Mouse (Mus musculus) hindbrain, embryonic 10.5 days (tissue): ENCODE data around the gene Ankrd12. TPM values are rescaled to one million over a fixed set of nuclear protein-coding genes. Genes with fewer than 3 reads are reported as not detected.
A peak's percentile ranks its signal among the peaks of the same experiment; 100 is the strongest.

ENCODE experiments used
- DNase-seq: peaks from one replicate; pipeline ENCODE4 v3.0.0-alpha.2; 2017; ENCODE audit warnings: low spot score
- H3K27ac ChIP-seq: fragments of 300-500 bp; sonication (generic); 2 replicates; pipeline ENCODE4 v1.5.1; 2016; ENCODE audit warnings: mild to moderate bottlenecking, moderate library complexity
- H3K27me3 ChIP-seq: fragments of 300-500 bp; sonication (generic); 2 replicates; pipeline ENCODE4 v1.6.1; 2016; ENCODE audit warnings: mild to moderate bottlenecking; ENCODE audit not compliant: poor library complexity, insufficient read depth, severe bottlenecking
- H3K36me3 ChIP-seq: fragments of 300-500 bp; sonication (generic); 2 replicates; pipeline ENCODE4 v1.6.1; 2016; ENCODE audit warnings: mild to moderate bottlenecking, moderate library complexity
- H3K4me1 ChIP-seq: fragments of 300-500 bp; sonication (generic); replicated peaks from 2 replicates; pipeline ENCODE4 v1.6.1; 2016; ENCODE audit warnings: mild to moderate bottlenecking
- H3K4me3 ChIP-seq: fragments of 300-500 bp; sonication (generic); 2 replicates; pipeline ENCODE4 v1.5.1; 2016; ENCODE audit warnings: mild to moderate bottlenecking, moderate library complexity
- H3K9me3 ChIP-seq: fragments of 300-500 bp; sonication (generic); 2 replicates; pipeline ENCODE4 v1.6.1; 2016; ENCODE audit warnings: mild to moderate bottlenecking, moderate library complexity
- WGBS: fragments of 180-500 bp; shearing (Covaris S2); methylation state at CpG from one replicate; pipeline ENCODE4 v1.1.7; 2016; 5-methylcytosine and 5-hydroxymethylcytosine counted together
- polyA plus RNA-seq: library from polyadenylated mRNA; unstranded; fragments of >200 nt; fragmentation: Nextera tagmentation; extraction: Ambion mirVana; gene quantifications from 2 replicates; pipeline ENCODE4 v1.2.1, GENCODE M21; 2016

Gene Ankrd12
- polyA plus RNA-seq, 1 experiment from 2014 or later: 20.2 TPM

- Histone ChIP-seq H3K9me3 (no peaks in the 10 kb centered on the region), H3K4me1 (peaks cover 13% of the 10 kb centered on the region; the same call in 1 of the 2 replicates), H3K36me3 (no peaks in the 10 kb centered on the region), H3K4me3 (no peak overlapping the region), H3K27ac (no peak overlapping the region), H3K27me3 (no peaks in the 10 kb centered on the region)
- no peak for DNase-seq
- WGBS: 66% methylated on average over 3 of the region's 3 CpGs
These were observed 120.7 kb downstream of the Ankrd12 start for GRCm38 (mm10) chr17:65956140-65956539.

- H3K27ac ChIP-seq: no peak overlapping the region
- no peak overlapping the region for H3K4me3 ChIP-seq
- 50% methylated on average over 4 of the region's 4 CpGs for WGBS
- H3K36me3 ChIP-seq: no peaks in the 10 kb centered on the region
- H3K27me3 ChIP-seq: no peaks in the 10 kb centered on the region
- peaks cover 22% of the 10 kb centered on the region for H3K4me1 ChIP-seq
- H3K9me3 ChIP-seq: no peaks in the 10 kb centered on the region
- DNase-seq: no peak
These were observed 122.9 kb downstream of the Ankrd12 start for GRCm38 (mm10) chr17:65953959-65954358.

GRCm38 (mm10) chr17:65952083-65952482, 124.8 kb downstream of the Ankrd12 start:
- Histone ChIP-seq H3K36me3 (peaks cover 16% of the 10 kb centered on the region), H3K27ac (no peak overlapping the region), H3K9me3 (no peaks in the 10 kb centered on the region), H3K4me3 (no peak overlapping the region), H3K4me1 (peaks cover 19% of the 10 kb centered on the region), H3K27me3 (no peaks in the 10 kb centered on the region)
- DNase-seq: no peak
- WGBS: 80% methylated on average over 5 of the region's 5 CpGs

DNA sequence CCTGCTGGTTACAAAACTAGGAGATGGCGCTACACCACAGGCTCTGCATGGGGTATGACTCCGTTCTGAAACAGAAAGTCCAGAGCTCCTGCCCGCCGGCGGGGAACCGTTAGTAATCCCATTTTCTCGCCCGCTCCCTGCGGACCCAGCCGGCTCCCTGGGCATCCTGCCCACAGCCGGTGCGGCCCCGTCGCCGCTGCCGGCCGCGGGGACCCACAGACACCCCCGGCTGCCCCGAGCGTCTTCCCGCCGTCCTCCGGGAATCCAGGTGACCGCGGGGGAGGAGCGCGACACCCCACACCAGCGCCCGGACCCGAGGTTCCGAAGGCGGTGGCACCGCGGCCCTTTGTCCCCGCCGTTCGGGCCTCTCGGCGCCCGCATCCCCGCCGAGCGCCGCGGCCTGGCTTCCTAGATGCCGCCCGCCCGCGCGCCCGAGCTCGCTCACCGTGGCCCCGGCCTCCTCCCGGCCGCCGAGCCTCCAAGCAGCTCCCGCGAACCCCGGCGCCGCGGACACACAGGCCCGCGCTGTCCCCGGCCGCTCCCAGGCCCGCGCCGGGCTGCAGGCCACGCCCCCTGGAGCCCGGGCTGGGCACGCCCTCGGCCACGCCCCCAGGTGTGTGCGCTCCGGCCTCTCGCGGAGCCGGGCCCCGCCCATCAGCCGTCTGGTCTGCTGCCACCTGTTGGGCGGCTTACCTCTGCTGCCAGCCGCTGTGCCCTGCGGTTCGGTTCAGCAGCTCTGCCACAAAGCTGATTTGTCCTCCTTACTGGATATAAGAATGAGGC, 126.1 kb downstream of the Ankrd12 start, which contains the start of gene Twsg1:
Gene Twsg1, minus strand, starts transcription at position 605 of the 783 bp plus-strand sequence.
- H3K4me3 ChIP-seq: peak within 1 kb of the TSS; percentile 92
- peak; percentile 88 for DNase-seq
- H3K9me3 ChIP-seq: no peaks in the 10 kb centered on the region
- peaks cover 16% of the 10 kb centered on the region for H3K4me1 ChIP-seq
- peaks cover 28% of the 10 kb centered on the region for H3K36me3 ChIP-seq
- H3K27ac ChIP-seq: peak within 1 kb of the TSS; percentile 96
- H3K27me3 ChIP-seq: no peaks in the 10 kb centered on the region
- under 1% methylated on average over 87 of the region's 87 CpGs for WGBS

DNA sequence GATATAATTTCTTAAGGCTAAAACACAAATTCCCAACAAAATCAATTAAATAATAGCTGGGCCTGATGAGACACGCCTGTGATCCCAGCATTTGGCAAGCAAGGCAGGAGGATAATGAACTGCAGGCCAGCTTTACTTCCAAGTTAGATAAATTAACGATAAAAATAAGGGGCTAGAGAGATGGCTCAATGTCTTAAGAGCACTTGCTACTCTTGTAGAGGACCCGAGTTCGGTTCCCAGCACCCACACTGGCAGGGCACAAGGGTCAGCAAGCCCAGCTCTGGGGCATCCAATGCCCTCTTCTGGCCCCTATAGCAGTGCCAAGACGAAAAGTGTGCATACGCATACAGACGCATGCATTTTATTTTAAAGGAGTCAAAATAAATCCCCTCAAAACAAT, 126.7 kb downstream of the Ankrd12 start:
- H3K9me3 ChIP-seq: no peaks in the 10 kb centered on the region
- H3K27ac ChIP-seq: peak overlapping the region; percentile 96
- WGBS: 40% methylated on average over 7 of the region's 7 CpGs
- peaks cover 16% of the 10 kb centered on the region for H3K4me1 ChIP-seq
- no peak for DNase-seq
- no peaks in the 10 kb centered on the region for H3K27me3 ChIP-seq
- peaks cover 35% of the 10 kb centered on the region for H3K36me3 ChIP-seq
- peak overlapping the region; percentile 92 for H3K4me3 ChIP-seq

DNA sequence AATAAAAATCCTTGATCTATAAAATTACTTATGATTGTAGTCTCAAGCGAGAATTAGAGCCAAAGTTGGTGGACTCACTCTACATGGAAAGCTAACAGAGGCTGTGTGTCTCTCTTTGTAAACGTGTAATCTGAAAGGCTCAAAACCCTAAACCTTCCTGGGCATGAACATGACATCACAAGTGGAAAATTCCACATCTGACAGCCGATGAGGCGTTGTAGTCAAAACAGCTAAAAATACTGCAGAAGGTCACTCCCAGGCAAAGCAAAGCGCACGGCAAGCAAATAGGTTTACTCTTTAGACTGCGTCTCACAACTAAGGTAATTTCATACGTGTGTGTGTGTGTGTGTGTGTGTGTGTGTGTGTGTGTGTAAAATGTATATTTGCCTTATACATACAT, 129.6 kb downstream of the Ankrd12 start:
- H3K4me1 ChIP-seq: peaks cover 10% of the 10 kb centered on the region
- no peak for DNase-seq
- H3K4me3 ChIP-seq: no peak overlapping the region
- WGBS: 93% methylated on average over 8 of the region's 8 CpGs
- no peaks in the 10 kb centered on the region for H3K9me3 ChIP-seq
- H3K27me3 ChIP-seq: no peaks in the 10 kb centered on the region
- no peak overlapping the region for H3K27ac ChIP-seq
- H3K36me3 ChIP-seq: peaks cover 53% of the 10 kb centered on the region

- DNase-seq: no peak
- Histone ChIP-seq H3K27ac (no peak overlapping the region), H3K36me3 (peaks cover 53% of the 10 kb centered on the region), H3K4me3 (no peak overlapping the region), H3K27me3 (no peaks in the 10 kb centered on the region), H3K9me3 (no peaks in the 10 kb centered on the region), H3K4me1 (peaks cover 6% of the 10 kb centered on the region)
- 96% methylated on average over 2 of the region's 2 CpGs for WGBS
These were observed 131.5 kb downstream of the Ankrd12 start for GRCm38 (mm10) chr17:65945420-65945819.

- H3K27ac ChIP-seq: no peak overlapping the region
- H3K9me3 ChIP-seq: no peaks in the 10 kb centered on the region
- 69% methylated on average over 4 of the region's 4 CpGs for WGBS
- no peak for DNase-seq
- no peaks in the 10 kb centered on the region for H3K27me3 ChIP-seq
- no peak overlapping the region for H3K4me3 ChIP-seq
- 0 out of 2 replicates have a peak, but pooled peaks cover 3% of the 10 kb centered on the region for H3K4me1 ChIP-seq
- peaks cover 48% of the 10 kb centered on the region for H3K36me3 ChIP-seq
These were observed 134.5 kb downstream of the Ankrd12 start for GRCm38 (mm10) chr17:65942394-65942793.

GRCm38 (mm10) chr17:65941275-65941674, 135.6 kb downstream of the Ankrd12 start:
- no peak overlapping the region for H3K27ac ChIP-seq
- no peaks in the 10 kb centered on the region for H3K27me3 ChIP-seq
- WGBS: 89% methylated on average over 6 of the region's 6 CpGs
- DNase-seq: no peak
- H3K4me3 ChIP-seq: no peak overlapping the region
- H3K4me1 ChIP-seq: 0 out of 2 replicates have a peak, but pooled peaks cover 3% of the 10 kb centered on the region
- H3K9me3 ChIP-seq: no peaks in the 10 kb centered on the region
- peaks cover 47% of the 10 kb centered on the region for H3K36me3 ChIP-seq

- 0 out of 2 replicates have a peak, but pooled peaks cover 3% of the 10 kb centered on the region for H3K4me1 ChIP-seq
- no peaks in the 10 kb centered on the region for H3K27me3 ChIP-seq
- no peak for DNase-seq
- no peaks in the 10 kb centered on the region for H3K9me3 ChIP-seq
- peaks cover 47% of the 10 kb centered on the region for H3K36me3 ChIP-seq
- H3K4me3 ChIP-seq: no peak overlapping the region
- 74% methylated on average over 12 of the region's 12 CpGs for WGBS
- H3K27ac ChIP-seq: no peak overlapping the region
These were observed 136.7 kb downstream of the Ankrd12 start for GRCm38 (mm10) chr17:65940221-65940620.

- no peaks in the 10 kb centered on the region for H3K27me3 ChIP-seq
- 0 out of 2 replicates have a peak, but pooled peaks cover 3% of the 10 kb centered on the region for H3K4me1 ChIP-seq
- H3K9me3 ChIP-seq: no peaks in the 10 kb centered on the region
- H3K4me3 ChIP-seq: no peak overlapping the region
- H3K27ac ChIP-seq: no peak overlapping the region
- peaks cover 47% of the 10 kb centered on the region for H3K36me3 ChIP-seq
- no peak for DNase-seq
- 72% methylated on average over 14 of the region's 14 CpGs for WGBS
These were observed 137.3 kb downstream of the Ankrd12 start for GRCm38 (mm10) chr17:65939461-65940192.

GRCm38 (mm10) chr17:65937671-65938070, 139.2 kb downstream of the Ankrd12 start:
- Histone ChIP-seq H3K27me3 (no peaks in the 10 kb centered on the region), H3K4me1 (0 out of 2 replicates have a peak, but pooled peaks cover 3% of the 10 kb centered on the region), H3K9me3 (peaks cover 4% of the 10 kb centered on the region; the same call in 1 of the 2 replicates), H3K4me3 (no peak overlapping the region), H3K27ac (no peak overlapping the region), H3K36me3 (peaks cover 50% of the 10 kb centered on the region)
- 90% methylated on average over 9 of the region's 9 CpGs for WGBS
- DNase-seq: no peak

GRCm38 (mm10) chr17:65933741-65934140, 143.1 kb downstream of the Ankrd12 start:
- H3K27me3 ChIP-seq: no peaks in the 10 kb centered on the region
- H3K9me3 ChIP-seq: peaks cover 4% of the 10 kb centered on the region; the same call in 1 of the 2 replicates
- no peak overlapping the region for H3K27ac ChIP-seq
- DNase-seq: no peak
- 96% methylated on average over 2 of the region's 2 CpGs for WGBS
- no peak overlapping the region for H3K4me3 ChIP-seq
- peaks cover 59% of the 10 kb centered on the region for H3K36me3 ChIP-seq
- H3K4me1 ChIP-seq: peaks cover 12% of the 10 kb centered on the region
